Mouse (Mus musculus) induced T-regulatory cell, adult 2 months (primary cell): ENCODE measurements around the gene Ablim2.
A peak's percentile ranks its signal among the peaks of the same experiment; 100 is the strongest.

ENCODE experiments used
- DNase-seq: peaks from one replicate; pipeline ENCODE4 v3.0.0-alpha.2; 2012; ENCODE audit warnings: low read depth

Ablim2 gene

GRCm38 (mm10) chr5:35757639-35758001, at the start of gene Ablim2:
Gene Ablim2, plus strand, starts transcription at chr5:35757880.
- peak; percentile 94 for DNase-seq

DNA sequence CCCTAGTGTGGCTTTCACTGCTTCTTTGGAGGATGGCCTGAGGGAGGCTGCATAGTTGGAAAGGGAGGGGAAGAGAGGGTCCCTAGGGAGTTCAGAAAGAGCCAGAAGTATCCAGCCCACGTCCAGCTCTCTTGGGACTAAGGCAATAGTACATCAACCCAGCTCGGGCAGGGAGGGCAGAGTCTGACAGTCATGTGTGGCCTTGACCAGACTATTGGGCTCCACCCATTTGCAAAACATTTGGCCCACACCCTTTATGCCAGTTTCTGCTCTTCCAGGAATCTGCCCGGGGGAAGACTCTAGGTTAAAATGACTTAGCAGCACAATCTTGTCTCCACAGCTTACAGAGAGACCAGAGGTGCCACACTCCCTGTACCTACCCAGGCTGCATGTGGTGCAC, 47.2 kb upstream of the Ablim2 start:
- DNase-seq, result no peak

DNA sequence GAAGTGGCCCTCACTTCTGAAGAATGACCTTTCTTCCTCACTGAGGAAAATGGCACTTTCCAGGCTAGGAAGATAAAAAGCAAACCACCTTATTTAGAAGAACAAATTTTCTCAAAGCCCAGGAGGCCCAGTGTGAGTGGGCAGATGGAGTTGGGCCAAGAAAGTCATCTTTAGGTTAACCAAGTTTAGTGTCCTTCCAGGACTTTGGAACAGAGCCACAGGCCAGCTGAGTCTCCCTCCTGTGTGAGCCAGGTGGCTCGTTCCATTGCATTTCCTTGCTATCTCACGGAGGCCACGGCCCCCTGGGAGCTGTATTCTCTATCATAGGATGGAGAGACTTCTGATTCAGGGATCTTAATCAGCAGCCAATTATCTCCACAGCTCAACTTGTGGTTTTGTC, 46.7 kb upstream of the Ablim2 start:
- no peak for DNase-seq

GRCm38 (mm10) chr5:35712517-35712916, 45.2 kb upstream of the Ablim2 start:
- no peak for DNase-seq

DNA sequence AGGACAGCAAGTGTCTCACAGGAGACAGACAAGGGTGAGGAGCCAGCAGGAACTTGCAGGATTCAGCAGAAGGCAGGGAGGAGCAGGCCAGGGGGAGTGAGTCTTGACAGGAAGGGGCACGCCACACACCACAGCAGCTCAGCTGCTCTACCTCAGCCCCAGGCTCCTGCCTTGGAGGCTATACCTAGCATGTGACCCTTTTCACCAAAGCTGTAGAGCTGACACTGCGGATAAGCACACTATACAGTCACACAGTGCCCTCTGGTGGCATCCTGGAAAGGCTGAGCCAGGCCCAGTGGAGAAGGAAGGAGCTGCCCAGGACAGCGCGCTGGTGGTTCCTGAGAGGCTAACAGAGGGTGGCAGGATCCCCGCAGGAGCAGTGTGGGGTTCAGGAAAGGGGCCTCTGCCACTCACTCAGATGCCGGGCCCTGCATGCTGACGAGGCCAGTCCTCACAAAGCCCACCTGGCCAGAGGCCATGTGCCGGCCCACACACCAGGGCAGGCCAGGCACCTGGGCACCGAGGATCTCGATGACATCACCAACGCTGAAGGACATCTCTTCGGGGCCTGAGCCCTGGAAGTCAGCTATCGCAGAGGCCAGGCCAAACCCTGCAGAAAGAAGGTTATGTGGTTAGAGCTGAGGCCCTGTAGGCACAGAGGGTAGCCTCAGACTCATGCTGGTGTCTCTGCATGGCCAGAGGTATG, 43.9 kb upstream of the Ablim2 start:
- peak; percentile 61 for DNase-seq

GRCm38 (mm10) chr5:35717455-35717854, 40.2 kb upstream of the Ablim2 start:
- DNase-seq, result no peak

DNA sequence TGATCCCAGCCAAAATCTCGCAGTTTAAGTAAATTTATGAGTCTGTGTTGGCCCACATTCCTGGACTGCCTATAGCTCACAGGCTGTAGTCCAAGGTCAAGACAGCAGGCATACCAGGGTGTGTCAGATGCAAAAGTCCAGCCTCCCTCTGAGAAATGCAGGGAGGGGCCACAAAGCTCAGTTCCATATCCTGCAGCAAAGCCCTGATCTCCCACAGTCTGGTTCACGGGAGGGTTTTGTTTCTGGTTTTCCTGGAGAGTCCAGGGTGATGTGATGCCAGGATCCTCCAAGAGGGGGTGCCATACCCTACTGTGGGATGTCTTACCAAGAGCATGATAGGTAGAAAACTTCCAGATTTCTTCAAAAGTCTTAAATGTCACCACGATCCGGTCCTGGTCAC, 39.7 kb upstream of the Ablim2 start:
- peak; percentile 23 for DNase-seq

GRCm38 (mm10) chr5:35718817-35719216, 38.9 kb upstream of the Ablim2 start:
- no peak for DNase-seq

GRCm38 (mm10) chr5:35719343-35719742, 38.3 kb upstream of the Ablim2 start:
- DNase-seq, result no peak

- DNase-seq, result no peak
Observed at GRCm38 (mm10) chr5:35719880-35720279, 37.8 kb upstream of the Ablim2 start.

GRCm38 (mm10) chr5:35721933-35722332, 35.7 kb upstream of the Ablim2 start:
- no peak for DNase-seq

GRCm38 (mm10) chr5:35722654-35723053, 35.0 kb upstream of the Ablim2 start:
- no peak for DNase-seq

DNA sequence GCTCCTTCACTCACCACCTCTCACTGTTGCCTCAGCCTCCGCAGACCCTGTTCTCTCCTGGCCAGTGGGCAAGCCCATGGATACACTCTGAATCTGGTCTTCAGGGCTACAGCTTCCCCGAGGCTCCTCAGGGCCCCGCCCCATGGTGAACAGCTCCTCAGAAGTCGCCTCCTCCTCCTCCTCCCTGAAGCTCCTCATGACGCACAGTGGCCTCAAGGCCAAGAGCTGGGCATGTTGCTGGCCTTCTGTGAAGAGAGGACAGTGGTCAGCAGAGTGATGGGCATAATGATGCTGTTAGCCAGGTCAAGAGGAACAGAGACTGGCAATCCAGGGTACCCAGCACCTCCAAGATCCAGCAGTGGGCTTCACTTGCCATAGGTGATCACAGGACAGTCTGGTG, 33.8 kb upstream of the Ablim2 start:
- no peak for DNase-seq

GRCm38 (mm10) chr5:35725840-35726239, 31.8 kb upstream of the Ablim2 start:
- DNase-seq, result no peak

GRCm38 (mm10) chr5:35727447-35727846, 30.2 kb upstream of the Ablim2 start:
- no peak for DNase-seq

- no peak for DNase-seq
Observed at GRCm38 (mm10) chr5:35728344-35728956, 29.2 kb upstream of the Ablim2 start.

GRCm38 (mm10) chr5:35728957-35729460, 28.7 kb upstream of the Ablim2 start:
- peak; percentile 60 for DNase-seq

DNA sequence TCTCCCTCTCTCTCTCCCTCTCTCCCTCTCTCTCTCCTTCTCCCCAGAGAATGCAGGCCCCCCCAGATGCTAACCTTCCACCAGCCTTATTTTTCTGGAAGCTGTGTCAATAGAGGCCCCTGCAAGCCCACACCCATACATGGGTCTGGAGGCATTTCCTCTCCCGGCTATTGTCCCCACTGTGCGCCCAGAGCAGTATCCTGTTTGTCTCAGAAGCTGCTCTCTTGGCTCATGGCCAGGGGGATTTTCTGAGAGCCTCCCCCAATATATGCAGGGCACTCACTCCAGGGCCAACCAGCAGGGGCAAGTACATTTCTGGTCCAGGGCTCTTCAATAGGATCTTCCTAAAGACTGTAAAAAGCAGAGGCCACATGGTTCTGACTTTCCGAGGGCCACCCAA, 27.8 kb upstream of the Ablim2 start:
- DNase-seq, result peak; percentile 31

- no peak for DNase-seq
Observed at GRCm38 (mm10) chr5:35730552-35730951, 27.1 kb upstream of the Ablim2 start.

- no peak for DNase-seq
Observed at GRCm38 (mm10) chr5:35731006-35731405, 26.7 kb upstream of the Ablim2 start.

DNA sequence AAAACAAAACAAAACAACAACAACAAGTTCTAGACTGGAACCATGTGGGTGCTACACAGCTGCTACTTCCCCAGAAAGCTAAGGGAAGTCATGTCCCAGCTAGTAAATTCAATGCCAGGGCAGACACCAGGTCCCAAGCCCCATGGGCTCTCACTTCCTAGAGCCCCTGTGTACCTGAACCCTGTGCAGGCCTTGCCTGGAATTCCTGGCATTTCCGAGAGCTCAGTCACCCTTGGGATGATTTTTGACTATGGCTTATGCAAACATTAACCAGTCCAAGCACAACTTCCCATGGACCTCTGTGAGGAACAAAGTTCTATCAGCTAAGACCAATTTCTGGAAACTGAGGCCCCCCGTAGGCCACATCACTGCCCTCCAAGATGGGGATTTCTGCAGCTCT, 24.2 kb upstream of the Ablim2 start:
- DNase-seq, result no peak

GRCm38 (mm10) chr5:35737231-35737901, 20.3 kb upstream of the Ablim2 start:
- no peak for DNase-seq

- no peak for DNase-seq
Observed at GRCm38 (mm10) chr5:35739005-35739404, 18.7 kb upstream of the Ablim2 start.
